Mouse (Mus musculus) kidney, postnatal 0 days (tissue): ENCODE measurements around the gene Gnat2. TPM values are rescaled to one million over a fixed set of nuclear protein-coding genes. Genes with fewer than 3 reads are reported as not detected.

ENCODE experiments used
- ATAC-seq: fragments of 200-750 bp; cut with Nextera tagmentation; replicated peaks from 2 replicates; pipeline ENCODE4 v1.8.0; 2017; ENCODE audit warnings: low read depth, moderate number of reproducible peaks, moderate TSS enrichment, moderate library complexity; ENCODE audit not compliant: low FRiP score
- DNase-seq: peaks from one replicate; pipeline ENCODE4 v3.0.0-alpha.2; 2016; ENCODE audit warnings: low spot score
- H3K27ac ChIP-seq: fragments of 300-500 bp; sonication (generic); 2 replicates; pipeline ENCODE4 v1.5.1; 2014; ENCODE audit warnings: mild to moderate bottlenecking
- H3K27me3 ChIP-seq: fragments of 300-500 bp; sonication (generic); 2 replicates; pipeline ENCODE4 v1.6.1; 2014; ENCODE audit warnings: low read length, mixed read lengths; ENCODE audit not compliant: insufficient read depth
- H3K36me3 ChIP-seq: fragments of 300-500 bp; sonication (generic); 2 replicates; pipeline ENCODE4 v1.6.1; 2014; ENCODE audit warnings: low read length, mixed read lengths; ENCODE audit not compliant: insufficient read depth
- H3K4me1 ChIP-seq: fragments of 300-500 bp; sonication (generic); replicated peaks from 2 replicates; pipeline ENCODE4 v1.6.1; 2014; ENCODE audit warnings: antibody characterized with exemption, low read length, mixed read lengths; ENCODE audit not compliant: insufficient read depth
- H3K4me2 ChIP-seq: fragments of 300-500 bp; sonication (generic); 2 replicates; pipeline ENCODE4 v1.6.1; 2014; ENCODE audit warnings: mild to moderate bottlenecking, low read length, moderate library complexity, mixed read lengths
- H3K4me3 ChIP-seq: fragments of 300-500 bp; sonication (generic); replicated peaks from 2 replicates; pipeline ENCODE4 v1.5.1; 2014; ENCODE audit warnings: low read depth, low read length
- H3K9ac ChIP-seq: fragments of 300-500 bp; sonication (generic); 2 replicates; pipeline ENCODE4 v1.6.1; 2014; ENCODE audit warnings: low read depth, low read length
- H3K9me3 ChIP-seq: fragments of 300-500 bp; sonication (generic); replicated peaks from 2 replicates; pipeline ENCODE4 v1.6.1; 2016; ENCODE audit warnings: low read length, inconsistent platforms, mixed read lengths
- CTCF ChIP-seq: IDR thresholded peaks from 2 replicates; pipeline ENCODE4 v1.5.1; 2016; ENCODE audit warnings: antibody characterized with exemption, low read depth, mild to moderate bottlenecking, moderate library complexity
- WGBS: fragments of 180-500 bp; shearing (Covaris S2); extraction: QIAGEN DNeasy Blood & Tissue Kit; methylation state at CpG from one replicate; pipeline ENCODE4 v1.1.7; 2014; 5-methylcytosine and 5-hydroxymethylcytosine counted together
- polyA plus RNA-seq: library from polyadenylated mRNA; unstranded; fragments of >200 nt; fragmentation: Nextera tagmentation; extraction: Ambion mirVana; gene quantifications from 2 replicates; pipeline ENCODE4 v1.2.1, GENCODE M21; 2015

The Gnat2 gene
- polyA plus RNA-seq, 1 experiment from 2014 or later = 1.2 TPM

GRCm38 (mm10) chr3:108070295-108071293, 22.0 kb upstream of the Gnat2 start:
- Histone ChIP-seq H3K9me3 (no peaks in the 10 kb centered on the region), H3K27me3 (no peaks in the 10 kb centered on the region), H3K36me3 (peaks cover 18% of the 10 kb centered on the region), H3K4me1 (no peaks in the 10 kb centered on the region; the same call in 1 of the 2 replicates), H3K27ac (no peak overlapping the region), H3K4me2 (no peak overlapping the region), H3K9ac (no peak overlapping the region), H3K4me3 (no peak overlapping the region)
- ATAC-seq = 0 out of 2 replicates have a peak, but pooled peaks have one; percentile 35
- peak; percentile 91 for TF ChIP-seq CTCF
- 63% methylated on average over 10 of the region's 10 CpGs for WGBS
- DNase-seq = peak; percentile 70

GRCm38 (mm10) chr3:108072983-108073569, 19.5 kb upstream of the Gnat2 start:
- no peak for ATAC-seq
- Histone ChIP-seq H3K27me3 (no peaks in the 10 kb centered on the region), H3K4me3 (no peak overlapping the region), H3K27ac (no peak overlapping the region), H3K4me2 (no peak overlapping the region), H3K36me3 (peaks cover 41% of the 10 kb centered on the region), H3K9me3 (no peaks in the 10 kb centered on the region), H3K4me1 (no peaks in the 10 kb centered on the region; the same call in 1 of the 2 replicates), H3K9ac (no peak overlapping the region)
- 68% methylated on average over 10 of the region's 10 CpGs for WGBS
- TF ChIP-seq CTCF = no peak
- DNase-seq = no peak

DNA sequence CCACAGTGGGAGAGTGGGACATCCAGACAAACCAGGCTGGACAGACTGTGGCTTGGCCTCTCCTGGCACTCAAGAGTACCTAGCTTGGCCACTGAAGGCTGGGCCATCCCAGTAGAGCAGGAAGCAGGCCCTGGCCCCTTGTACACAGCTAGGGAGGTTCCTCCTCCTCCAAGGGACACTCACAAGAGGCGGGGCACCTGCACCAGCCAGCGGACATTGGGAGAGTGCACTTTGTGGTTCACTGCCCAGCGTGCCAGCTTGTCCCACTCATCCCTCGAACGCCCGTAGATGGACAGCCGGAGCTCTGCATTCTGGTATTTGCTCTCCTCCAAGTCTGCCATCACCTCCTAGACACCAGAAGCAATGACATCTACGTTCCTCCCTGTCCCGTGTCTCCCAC, 15.8 kb upstream of the Gnat2 start:
- Histone ChIP-seq H3K4me3 (no peak overlapping the region), H3K27ac (no peak overlapping the region), H3K36me3 (peaks cover 52% of the 10 kb centered on the region), H3K4me2 (no peak overlapping the region), H3K9ac (no peak overlapping the region), H3K4me1 (no peaks in the 10 kb centered on the region; the same call in 1 of the 2 replicates), H3K9me3 (no peaks in the 10 kb centered on the region), H3K27me3 (no peaks in the 10 kb centered on the region)
- peak; percentile 46 for DNase-seq
- TF ChIP-seq CTCF = no peak
- peak; percentile 69 for ATAC-seq
- 67% methylated on average over 9 of the region's 9 CpGs for WGBS

GRCm38 (mm10) chr3:108081681-108082080, 10.9 kb upstream of the Gnat2 start:
- WGBS = 47% methylated on average over 4 of the region's 4 CpGs
- no peak overlapping the region for H3K27ac ChIP-seq

GRCm38 (mm10) chr3:108082251-108082875, 10.2 kb upstream of the Gnat2 start:
- Histone ChIP-seq H3K9ac (peak overlapping the region; percentile 23; the same call in 1 of the 2 replicates), H3K27me3 (no peaks in the 10 kb centered on the region), H3K36me3 (peaks cover 16% of the 10 kb centered on the region; the same call in 1 of the 2 replicates), H3K4me1 (peaks cover 29% of the 10 kb centered on the region), H3K4me3 (no peak overlapping the region), H3K9me3 (no peaks in the 10 kb centered on the region), H3K4me2 (peak overlapping the region; percentile 16; the same call in 1 of the 2 replicates), H3K27ac (no peak overlapping the region)
- no peak for TF ChIP-seq CTCF
- WGBS = 67% methylated on average over 1 of the region's 1 CpGs
- DNase-seq = peak; percentile 48
- no peak for ATAC-seq

More at GRCm38 (mm10) chr3:108081681-108082080, 10.9 kb upstream of the Gnat2 start:
- peak overlapping the region; percentile 23; the same call in 1 of the 2 replicates for H3K9ac ChIP-seq
- H3K4me3 ChIP-seq = no peak overlapping the region
- TF ChIP-seq CTCF = no peak
- 0 out of 2 replicates have a peak overlapping the region, but pooled peaks have one; percentile 16 for H3K4me2 ChIP-seq
- ATAC-seq (no peak), DNase-seq (no peak)
- no peaks in the 10 kb centered on the region for H3K27me3 ChIP-seq
- H3K4me1 ChIP-seq = peaks cover 23% of the 10 kb centered on the region
- peaks cover 23% of the 10 kb centered on the region for H3K36me3 ChIP-seq
- H3K9me3 ChIP-seq = no peaks in the 10 kb centered on the region

DNA sequence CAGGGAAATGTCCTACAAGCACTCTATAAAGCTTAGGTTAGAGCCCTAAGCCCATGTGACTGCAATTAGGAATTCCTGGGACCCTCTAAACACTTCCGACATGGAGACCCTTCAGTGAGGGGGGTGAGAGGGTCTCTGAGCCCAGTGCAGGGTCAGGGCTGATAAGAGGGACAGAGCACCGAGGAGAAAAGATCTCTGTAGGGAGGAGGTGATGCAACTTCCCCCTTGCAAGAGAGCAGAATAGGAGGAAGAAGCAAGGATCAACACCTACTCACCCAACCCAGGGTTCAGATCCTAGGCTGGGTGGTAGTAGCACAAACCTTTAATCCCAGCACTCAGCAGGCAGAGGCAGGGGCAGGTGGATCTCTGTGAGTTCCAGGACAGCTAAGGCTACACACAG, 9.4 kb upstream of the Gnat2 start:
- Histone ChIP-seq H3K27me3 (no peaks in the 10 kb centered on the region), H3K4me2 (no peak overlapping the region), H3K4me3 (no peak overlapping the region), H3K9me3 (no peaks in the 10 kb centered on the region), H3K4me1 (peaks cover 29% of the 10 kb centered on the region), H3K9ac (no peak overlapping the region), H3K27ac (no peak overlapping the region), H3K36me3 (peaks cover 11% of the 10 kb centered on the region; the same call in 1 of the 2 replicates)
- TF ChIP-seq CTCF = no peak
- ATAC-seq (no peak), DNase-seq (no peak)
- 45% methylated on average over 2 of the region's 2 CpGs for WGBS
